Mouse (Mus musculus): ENCODE results near the gene Vps4b. TPM values are rescaled to one million over a fixed set of nuclear protein-coding genes. Genes with fewer than 3 reads are reported as not detected.

Vps4b gene
- polyA plus RNA-seq, 1 experiment from 2014 or later, result 56.5 TPM

- H3K9me3 ChIP-seq (ENCODE audit: low read length), result no peaks in the 10 kb centered on the region
- H3K4me1 ChIP-seq (ENCODE audit: insufficient read depth, low read depth, low read length), result no peaks in the 10 kb centered on the region
- H3K36me3 ChIP-seq (ENCODE audit: insufficient read depth, low read length), result peaks cover 19% of the 10 kb centered on the region
- H3K27ac ChIP-seq (ENCODE audit: low read length), result no peak overlapping the region
- TF ChIP-seq CTCF (IDR thresholded peaks at IDR 0.05) (no peak), EP300 (IDR thresholded peaks at IDR 0.05) (no peak)
- no peak overlapping the region for H3K4me2 ChIP-seq (replicated peaks; ENCODE audit: low read depth, low read length)
- no peaks in the 10 kb centered on the region for H3K27me3 ChIP-seq (replicated peaks; ENCODE audit: insufficient read depth, low read length)
- no peak overlapping the region for H3K9ac ChIP-seq (replicated peaks; ENCODE audit: low read depth)
- ATAC-seq (no peak), DNase-seq (ENCODE audit: low spot score) (no peak)
- no peak overlapping the region for H3K4me3 ChIP-seq (ENCODE audit: low read depth, low read length)
Observed at GRCm38 (mm10) chr1:106768773-106769172, 27.8 kb downstream of the Vps4b start.

GRCm38 (mm10) chr1:106765771-106766170 lies 30.8 kb downstream of the Vps4b start:
- H3K27me3 ChIP-seq (replicated peaks; ENCODE audit: insufficient read depth, low read length), result no peaks in the 10 kb centered on the region
- peak; percentile 39 for DNase-seq (ENCODE audit: low spot score)
- no peaks in the 10 kb centered on the region for H3K9me3 ChIP-seq (ENCODE audit: low read length)
- H3K27ac ChIP-seq (ENCODE audit: low read length), result no peak overlapping the region
- no peaks in the 10 kb centered on the region; the same call in 1 of the 2 replicates for H3K4me1 ChIP-seq (ENCODE audit: insufficient read depth, low read depth, low read length)
- H3K36me3 ChIP-seq (ENCODE audit: insufficient read depth, low read length), result peaks cover 8% of the 10 kb centered on the region; the same call in 1 of the 2 replicates
- H3K9ac ChIP-seq (replicated peaks; ENCODE audit: low read depth), result no peak overlapping the region
- H3K4me2 ChIP-seq (replicated peaks; ENCODE audit: low read depth, low read length), result no peak overlapping the region
- H3K4me3 ChIP-seq (ENCODE audit: low read depth, low read length), result no peak overlapping the region
- TF ChIP-seq CTCF (IDR thresholded peaks at IDR 0.05), result no peak
- no peak for TF ChIP-seq EP300 (IDR thresholded peaks at IDR 0.05)
- no peak; the same call in 1 of the 2 replicates for ATAC-seq
- WGBS, result 87% methylated on average over 8 of the region's 8 CpGs

DNA sequence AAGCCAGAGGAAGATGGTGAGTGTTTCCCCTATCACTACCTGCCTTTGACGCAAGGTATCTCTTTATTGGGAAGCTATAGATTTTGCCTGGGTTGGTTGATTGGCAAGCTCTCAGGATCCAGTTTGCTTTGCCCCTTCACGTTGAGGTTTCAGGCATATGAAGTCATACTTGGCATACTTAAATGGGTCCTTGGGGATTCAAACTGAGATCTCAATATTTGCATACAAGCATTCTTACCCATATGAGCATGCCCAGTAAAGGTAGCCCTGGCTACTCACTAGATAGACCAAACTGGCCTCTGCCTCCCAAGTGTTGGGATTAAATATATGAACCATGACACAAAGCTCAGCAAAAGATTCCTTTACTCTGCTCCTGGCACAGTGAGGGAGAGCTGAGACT lies 31.7 kb downstream of the Vps4b start:
- no peak overlapping the region for H3K27ac ChIP-seq (ENCODE audit: low read length)
- no peaks in the 10 kb centered on the region for H3K27me3 ChIP-seq (replicated peaks; ENCODE audit: insufficient read depth, low read length)
- peaks cover under 1% of the 10 kb centered on the region; the same call in 1 of the 2 replicates for H3K36me3 ChIP-seq (ENCODE audit: insufficient read depth, low read length)
- H3K9me3 ChIP-seq (ENCODE audit: low read length), result no peaks in the 10 kb centered on the region
- DNase-seq (ENCODE audit: low spot score), result no peak
- ATAC-seq, result no peak
- H3K4me2 ChIP-seq (replicated peaks; ENCODE audit: low read depth, low read length), result no peak overlapping the region
- H3K4me3 ChIP-seq (ENCODE audit: low read depth, low read length), result no peak overlapping the region
- H3K9ac ChIP-seq (replicated peaks; ENCODE audit: low read depth), result no peak overlapping the region
- H3K4me1 ChIP-seq (ENCODE audit: insufficient read depth, low read depth, low read length), result no peaks in the 10 kb centered on the region; the same call in 1 of the 2 replicates
- TF ChIP-seq CTCF (IDR thresholded peaks at IDR 0.05), result no peak
- WGBS, result 68% methylated on average over 2 of the region's 2 CpGs

GRCm38 (mm10) chr1:106764281-106764680 lies 32.2 kb downstream of the Vps4b start:
- Histone ChIP-seq H3K4me3 (ENCODE audit: low read depth, low read length) (no peak overlapping the region), H3K27ac (ENCODE audit: low read length) (no peak overlapping the region), H3K9me3 (ENCODE audit: low read length) (no peaks in the 10 kb centered on the region), H3K4me1 (ENCODE audit: insufficient read depth, low read depth, low read length) (no peaks in the 10 kb centered on the region; the same call in 1 of the 2 replicates), H3K4me2 (replicated peaks; ENCODE audit: low read depth, low read length) (no peak overlapping the region), H3K9ac (replicated peaks; ENCODE audit: low read depth) (no peak overlapping the region), H3K27me3 (replicated peaks; ENCODE audit: insufficient read depth, low read length) (no peaks in the 10 kb centered on the region), H3K36me3 (ENCODE audit: insufficient read depth, low read length) (no peaks in the 10 kb centered on the region)
- no peak for ATAC-seq
- TF ChIP-seq CTCF (IDR thresholded peaks at IDR 0.05) (no peak), EP300 (IDR thresholded peaks at IDR 0.05) (0 out of 2 replicates have a peak, but pooled peaks have one; percentile 30)
- 66% methylated on average over 3 of the region's 3 CpGs for WGBS
- peak; percentile 65 for DNase-seq (ENCODE audit: low spot score)

DNA sequence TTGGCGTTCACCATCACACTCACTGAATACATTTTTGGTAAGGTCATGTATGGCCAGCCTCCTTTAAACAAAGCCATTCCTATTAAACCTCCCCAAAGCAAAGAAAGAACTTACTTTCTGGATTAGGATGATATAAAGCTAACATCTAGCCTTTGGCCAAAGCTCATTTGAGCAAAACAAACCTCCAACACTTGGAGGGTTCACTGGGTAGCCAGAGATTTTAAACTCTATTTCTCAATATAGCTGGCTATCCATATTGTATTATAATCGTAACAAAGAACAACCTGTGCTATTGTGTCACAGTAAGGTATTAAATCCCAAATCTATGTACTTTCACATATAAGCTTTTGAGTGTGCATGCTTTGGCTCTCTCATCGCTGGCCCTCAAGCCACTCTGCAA lies 35.8 kb downstream of the Vps4b start:
- Histone ChIP-seq H3K27me3 (replicated peaks; ENCODE audit: insufficient read depth, low read length) (no peaks in the 10 kb centered on the region), H3K4me3 (ENCODE audit: low read depth, low read length) (no peak overlapping the region), H3K27ac (ENCODE audit: low read length) (peak overlapping the region; percentile 95), H3K36me3 (ENCODE audit: insufficient read depth, low read length) (no peaks in the 10 kb centered on the region), H3K9me3 (ENCODE audit: low read length) (no peaks in the 10 kb centered on the region), H3K9ac (replicated peaks; ENCODE audit: low read depth) (no peak overlapping the region), H3K4me2 (replicated peaks; ENCODE audit: low read depth, low read length) (no peak overlapping the region), H3K4me1 (ENCODE audit: insufficient read depth, low read depth, low read length) (peaks cover 12% of the 10 kb centered on the region; the same call in 1 of the 2 replicates)
- no peak for TF ChIP-seq CTCF (IDR thresholded peaks at IDR 0.05)
- TF ChIP-seq EP300 (IDR thresholded peaks at IDR 0.05), result no peak
- DNase-seq (ENCODE audit: low spot score) (peak; percentile 60), ATAC-seq (no peak)
- 55% methylated on average over 3 of the region's 3 CpGs for WGBS

- DNase-seq (ENCODE audit: low spot score), result peak; percentile 99
- H3K4me2 ChIP-seq (replicated peaks; ENCODE audit: low read depth, low read length), result peak within 1 kb of the TSS; percentile 96
- peak within 1 kb of the TSS; percentile 75 for H3K4me3 ChIP-seq (ENCODE audit: low read depth, low read length)
- peaks cover 12% of the 10 kb centered on the region; the same call in 1 of the 2 replicates for H3K4me1 ChIP-seq (ENCODE audit: insufficient read depth, low read depth, low read length)
- 2% methylated on average over 47 of the region's 51 CpGs for WGBS
- H3K9me3 ChIP-seq (ENCODE audit: low read length), result no peaks in the 10 kb centered on the region
- ATAC-seq, result peak; percentile 99
- H3K36me3 ChIP-seq (ENCODE audit: insufficient read depth, low read length), result no peaks in the 10 kb centered on the region
- peak within 1 kb of the TSS; percentile 96 for H3K27ac ChIP-seq (ENCODE audit: low read length)
- H3K27me3 ChIP-seq (replicated peaks; ENCODE audit: insufficient read depth, low read length), result no peaks in the 10 kb centered on the region
- peak within 1 kb of the TSS; percentile 83 for H3K9ac ChIP-seq (replicated peaks; ENCODE audit: low read depth)
- peak; percentile 43 for TF ChIP-seq CTCF (IDR thresholded peaks at IDR 0.05)
- TF ChIP-seq EP300 (IDR thresholded peaks at IDR 0.05), result no peak
Observed at GRCm38 (mm10) chr1:106759572-106760435, 36.7 kb downstream of the Vps4b start, which contains the start of gene Kdsr. TSS of gene Kdsr (minus strand) at chr1:106759727.

All from lung, postnatal 0 days (tissue).